Mouse (Mus musculus) forelimb bud, embryonic 11.5 days (tissue): ENCODE measurements at regions not wholly inside any gene's neighbourhood (a gene's known extent, or its start where the extent isn't known, plus 50 kb on each side); places are given as distances from the start of the nearest gene placed in this dataset.

Experiments used
- DNase-seq: peaks from one replicate; pipeline ENCODE4 v3.0.0-alpha.2; 2012; ENCODE audit warnings: low read depth, low spot score

DNA sequence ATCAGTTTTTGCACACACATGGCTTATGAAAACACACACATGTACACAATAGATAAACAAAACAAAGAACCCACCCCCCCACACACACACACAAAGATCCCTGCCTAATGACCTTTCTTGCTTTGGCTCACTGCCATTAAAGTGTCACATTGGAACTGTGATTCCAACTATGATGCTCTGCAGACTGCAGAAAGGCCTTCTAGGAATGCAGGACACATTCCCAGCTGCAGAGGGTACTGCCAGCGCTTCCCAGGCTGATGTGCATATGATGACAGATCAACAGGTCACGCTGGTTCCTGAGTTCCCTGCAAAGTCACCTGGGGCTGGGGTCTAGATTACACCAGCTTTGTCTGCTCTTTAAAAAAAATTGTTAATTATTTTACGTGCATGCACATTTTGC, 68.1 kb upstream of the Ppm1j start:
- no peak for DNase-seq

DNA sequence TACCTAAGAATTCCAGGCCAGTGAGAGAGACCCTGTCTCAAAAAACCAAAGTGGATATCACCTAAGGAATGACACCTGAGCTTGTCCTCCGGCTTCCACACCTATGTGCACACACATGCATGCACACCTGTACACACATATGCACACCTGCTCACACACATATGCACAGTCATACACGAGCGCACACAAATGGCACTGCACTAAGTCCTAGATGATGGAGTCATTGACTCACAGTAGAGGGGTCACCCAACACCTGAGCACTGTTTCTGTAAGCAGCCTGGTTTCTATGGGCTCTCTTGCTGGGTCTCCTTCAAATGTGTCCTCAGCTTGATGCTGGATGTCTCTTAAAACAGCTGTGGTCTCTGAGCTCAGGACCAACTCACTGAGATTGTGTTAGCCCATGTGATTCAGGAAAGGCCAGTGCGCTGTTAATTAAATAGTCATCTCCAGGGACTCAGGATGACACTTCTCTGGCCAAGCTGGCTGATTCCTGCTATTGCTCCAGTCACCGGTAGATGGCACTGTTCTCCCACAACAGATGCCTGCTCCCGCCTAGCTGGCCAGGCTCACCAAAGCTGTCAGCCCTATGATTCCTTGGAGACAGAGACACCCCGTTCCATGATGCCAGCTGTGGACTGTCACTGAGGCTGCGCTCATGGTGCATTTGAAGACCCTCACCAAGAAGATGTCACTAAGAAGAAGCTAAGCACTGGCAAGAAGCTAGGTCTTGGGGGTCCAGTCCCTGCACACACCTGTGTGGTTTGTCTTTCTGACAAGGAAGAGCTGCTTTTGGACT, 66.8 kb upstream of the Ppm1j start:
- DNase-seq = peak; percentile 69

DNA sequence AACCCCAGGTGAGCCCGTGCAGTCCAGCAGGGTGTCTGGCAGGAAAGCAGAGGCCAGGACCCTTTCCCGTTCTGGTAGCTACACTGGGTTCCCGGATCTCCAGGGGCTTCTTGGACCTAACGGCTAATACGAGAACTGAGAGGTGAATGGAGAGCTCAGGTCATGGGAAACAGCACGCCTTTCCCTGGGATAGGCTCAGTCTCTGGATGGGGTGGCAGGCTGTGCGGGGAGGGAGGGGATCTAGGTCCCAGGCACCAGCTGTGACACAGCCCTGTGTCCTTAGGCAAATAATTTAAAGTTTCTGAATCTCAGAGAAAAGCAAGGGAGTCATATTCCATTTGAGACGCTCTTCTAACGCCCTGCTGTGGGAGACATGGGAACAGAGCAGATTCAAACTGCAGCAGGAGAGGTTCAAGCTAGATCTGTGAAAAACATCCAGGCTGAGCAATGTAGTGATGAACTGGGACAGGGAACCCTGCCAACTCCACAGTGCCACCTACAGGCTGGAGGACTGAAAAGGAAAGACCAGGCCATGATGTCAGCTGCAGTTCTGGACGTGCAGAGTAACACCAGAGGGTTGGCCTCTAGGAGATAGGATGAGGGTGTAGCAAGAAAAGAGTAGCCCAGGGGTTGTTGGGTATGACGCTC, 66.1 kb upstream of the Ppm1j start:
- DNase-seq = peak; percentile 76
